Mouse (Mus musculus) C2C12 (cell line): ENCODE measurements around the gene Adgrl2. TPM values are rescaled to one million over a fixed set of nuclear protein-coding genes. Genes with fewer than 3 reads are reported as not detected.

ENCODE experiments used
- H3K27me3 ChIP-seq: one replicate; pipeline ENCODE4 v1.6.1; 2011; ENCODE audit not compliant: control insufficient read depth, insufficient read depth, insufficient read length
- H3K36me3 ChIP-seq: one replicate; pipeline ENCODE4 v1.6.1; 2011; ENCODE audit not compliant: control insufficient read depth, insufficient read depth
- H3K4me3 ChIP-seq: one replicate; pipeline ENCODE4 v1.5.1; 2011; ENCODE audit warnings: mild to moderate bottlenecking, control low read depth; ENCODE audit not compliant: poor library complexity, insufficient read depth, severe bottlenecking
- H3K79me2 ChIP-seq: one replicate; pipeline ENCODE4 v1.6.1; 2011; ENCODE audit not compliant: control insufficient read depth, insufficient read depth
- H3K79me3 ChIP-seq: one replicate; pipeline ENCODE4 v1.6.1; 2011; ENCODE audit warnings: low read depth, control low read depth
- H3ac ChIP-seq: one replicate; pipeline ENCODE3; 2011; ENCODE audit warnings: low read depth; ENCODE audit not compliant: control insufficient read depth, insufficient read length
- CEBPB ChIP-seq: IDR thresholded peaks from one replicate; pipeline ENCODE4 v1.6.1; 2011; ENCODE audit warnings: low read depth, mild to moderate bottlenecking, control low read depth, moderate library complexity
- CTCF ChIP-seq: IDR thresholded peaks from one replicate; pipeline ENCODE4 v1.5.1; 2011; ENCODE audit not compliant: control insufficient read depth, insufficient read depth, insufficient read length
- FOSL1 ChIP-seq: IDR thresholded peaks from one replicate; pipeline ENCODE4 v1.8.0; 2011; ENCODE audit warnings: mild to moderate bottlenecking, low read length; ENCODE audit not compliant: poor library complexity, insufficient read depth, severe bottlenecking
- MAX ChIP-seq: IDR thresholded peaks from one replicate; pipeline ENCODE4 v1.6.1; 2011; ENCODE audit warnings: mild to moderate bottlenecking, control low read depth
- MYOD1 ChIP-seq: IDR thresholded peaks from one replicate; pipeline ENCODE4 v1.6.1; 2011; ENCODE audit warnings: low read depth; ENCODE audit not compliant: control insufficient read depth, insufficient read length
- MYOG ChIP-seq: IDR thresholded peaks from one replicate; pipeline ENCODE4 v1.6.1; 2011; ENCODE audit not compliant: control insufficient read depth, insufficient read length; ENCODE audit errors: extremely low read depth
- USF1 ChIP-seq: IDR thresholded peaks from one replicate; pipeline ENCODE4 v1.6.1; 2011; ENCODE audit warnings: low read depth, mild to moderate bottlenecking, control low read depth, moderate library complexity
- polyA plus RNA-seq: library from polyadenylated mRNA; unstranded; fragments of >200 nt; fragmentation: generic; extraction: Trizol; gene quantifications from one replicate; pipeline ENCODE4 v1.2.1, GENCODE M21; 2012; ENCODE audit warnings: missing spikeins

The Adgrl2 gene
- polyA plus RNA-seq, 1 experiment: 19.9 TPM

- H3ac ChIP-seq: no peak overlapping the region
- H3K79me3 ChIP-seq: peaks cover 52% of the 10 kb centered on the region
- H3K4me3 ChIP-seq: no peak overlapping the region
- H3K36me3 ChIP-seq: no peaks in the 10 kb centered on the region
- no peaks in the 10 kb centered on the region for H3K27me3 ChIP-seq
- TF ChIP-seq FOSL1: no peak
- TF ChIP-seq MYOD1: no peak
- no peak for TF ChIP-seq CEBPB
- TF ChIP-seq CTCF: no peak
- no peak for TF ChIP-seq USF1
- no peak for TF ChIP-seq MYOG
- TF ChIP-seq MAX: no peak
- peaks cover 98% of the 10 kb centered on the region for H3K79me2 ChIP-seq
These were observed 6.0 kb downstream of the Adgrl2 start for GRCm38 (mm10) chr3:148984326-148984725.

GRCm38 (mm10) chr3:148982370-148982769, 8.0 kb downstream of the Adgrl2 start:
- Histone ChIP-seq H3K36me3 (no peaks in the 10 kb centered on the region), H3K27me3 (no peaks in the 10 kb centered on the region), H3ac (no peak overlapping the region), H3K4me3 (no peak overlapping the region), H3K79me2 (peaks cover 99% of the 10 kb centered on the region), H3K79me3 (peaks cover 65% of the 10 kb centered on the region)
- no peak for TF ChIP-seq CEBPB
- no peak for TF ChIP-seq CTCF

GRCm38 (mm10) chr3:148981776-148982175, 8.6 kb downstream of the Adgrl2 start:
- TF ChIP-seq USF1: no peak
- TF ChIP-seq MYOG: no peak
- no peak for TF ChIP-seq FOSL1
- TF ChIP-seq MYOD1: no peak
- TF ChIP-seq MAX: no peak
- TF ChIP-seq CTCF: no peak
- TF ChIP-seq CEBPB: no peak
- H3K79me3 ChIP-seq: peaks cover 69% of the 10 kb centered on the region
- no peak overlapping the region for H3ac ChIP-seq
- H3K79me2 ChIP-seq: peaks cover 99% of the 10 kb centered on the region
- no peaks in the 10 kb centered on the region for H3K36me3 ChIP-seq
- no peak overlapping the region for H3K4me3 ChIP-seq
- no peaks in the 10 kb centered on the region for H3K27me3 ChIP-seq

GRCm38 (mm10) chr3:148978541-148978940, 11.8 kb downstream of the Adgrl2 start:
- no peak for TF ChIP-seq MYOG
- TF ChIP-seq CTCF: no peak
- TF ChIP-seq MYOD1: no peak
- TF ChIP-seq USF1: no peak
- TF ChIP-seq FOSL1: no peak
- TF ChIP-seq MAX: no peak
- TF ChIP-seq CEBPB: no peak

GRCm38 (mm10) chr3:148977838-148978237, 12.5 kb downstream of the Adgrl2 start:
- Histone ChIP-seq H3K4me3 (no peak overlapping the region), H3ac (no peak overlapping the region), H3K79me2 (peaks cover 96% of the 10 kb centered on the region), H3K36me3 (no peaks in the 10 kb centered on the region), H3K79me3 (peaks cover 65% of the 10 kb centered on the region), H3K27me3 (no peaks in the 10 kb centered on the region)
- TF ChIP-seq MAX: no peak
- TF ChIP-seq USF1: no peak
- no peak for TF ChIP-seq MYOG
- TF ChIP-seq FOSL1: no peak
- TF ChIP-seq MYOD1: no peak

More at GRCm38 (mm10) chr3:148978541-148978940, 11.8 kb downstream of the Adgrl2 start:
- H3K79me3 ChIP-seq: peaks cover 62% of the 10 kb centered on the region
- no peak overlapping the region for H3ac ChIP-seq
- peaks cover 96% of the 10 kb centered on the region for H3K79me2 ChIP-seq
- H3K36me3 ChIP-seq: no peaks in the 10 kb centered on the region
- no peak overlapping the region for H3K4me3 ChIP-seq
- H3K27me3 ChIP-seq: no peaks in the 10 kb centered on the region

- H3K79me3 ChIP-seq: peaks cover 60% of the 10 kb centered on the region
- no peaks in the 10 kb centered on the region for H3K36me3 ChIP-seq
- TF ChIP-seq MYOG: no peak
- no peak for TF ChIP-seq CEBPB
- TF ChIP-seq FOSL1: no peak
- TF ChIP-seq MAX: no peak
- TF ChIP-seq CTCF: no peak
- TF ChIP-seq USF1: no peak
- no peak for TF ChIP-seq MYOD1
These were observed 13.2 kb downstream of the Adgrl2 start for GRCm38 (mm10) chr3:148977124-148977529.

More at GRCm38 (mm10) chr3:148977124-148977529, 13.2 kb downstream of the Adgrl2 start:
- Histone ChIP-seq H3K4me3 (no peak overlapping the region), H3ac (no peak overlapping the region), H3K27me3 (no peaks in the 10 kb centered on the region), H3K79me2 (peaks cover 96% of the 10 kb centered on the region)
